Mouse (Mus musculus) megakaryocyte, embryonic 14.5 days (primary cell): Measurements from ENCODE around the gene Abca15.
"Not testable (repeated sequence)": the region's sequence is repeated elsewhere in the genome, so short reads cannot be mapped to it uniquely, and the experiment has no call there.

ENCODE experiments used
- FLI1 ChIP-seq: IDR thresholded peaks from 2 replicates; pipeline ENCODE4 v1.6.1; 2012; ENCODE audit warnings: low read length, inconsistent platforms, mixed read lengths
- GATA1 ChIP-seq: IDR thresholded peaks from 3 replicates; pipeline ENCODE4 v1.6.1; 2012; ENCODE audit warnings: mixed read lengths, low read length, inconsistent platforms, borderline replicate concordance

DNA sequence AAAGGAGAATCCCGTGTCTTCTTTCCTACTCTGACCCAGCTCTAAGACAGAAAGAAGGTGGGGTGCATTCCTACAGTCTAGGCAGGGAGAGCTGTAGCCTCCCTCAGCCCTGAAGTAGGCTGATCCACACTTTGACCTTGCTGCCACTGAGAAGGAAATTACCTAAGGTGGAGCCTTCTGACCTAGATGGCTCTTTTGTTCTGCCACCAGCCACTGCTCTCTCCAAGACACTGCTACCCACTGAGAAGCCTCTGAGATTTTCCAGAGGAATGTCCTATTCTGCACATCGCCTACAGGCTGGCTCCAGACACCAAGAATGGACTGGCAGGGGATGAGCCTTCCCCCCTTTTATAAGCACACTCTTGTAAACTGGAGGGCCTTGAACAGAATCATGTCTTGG is 2.6 kb upstream of the Abca15 start:
- not testable (repeated sequence) for TF ChIP-seq GATA1, FLI1
